Mouse (Mus musculus) heart, adult 8-10 months (tissue): ENCODE data around the gene Ap2b1. TPM values are rescaled to one million over a fixed set of nuclear protein-coding genes. Genes with fewer than 3 reads are reported as not detected.

ENCODE experiments used
- DNase-seq: peaks from one replicate; pipeline ENCODE4 v3.0.0; 2022; ENCODE audit warnings: low spot score
- total RNA-seq, 4 experiments: library from RNA; stranded (reverse); gene quantifications; 2 replicates each; pipeline ENCODE4 v1.2.4; 2022

Gene Ap2b1
- total RNA-seq, 4 experiments from 2014 or later = 34.1 to 46.5 (median 36.9) TPM

DNA sequence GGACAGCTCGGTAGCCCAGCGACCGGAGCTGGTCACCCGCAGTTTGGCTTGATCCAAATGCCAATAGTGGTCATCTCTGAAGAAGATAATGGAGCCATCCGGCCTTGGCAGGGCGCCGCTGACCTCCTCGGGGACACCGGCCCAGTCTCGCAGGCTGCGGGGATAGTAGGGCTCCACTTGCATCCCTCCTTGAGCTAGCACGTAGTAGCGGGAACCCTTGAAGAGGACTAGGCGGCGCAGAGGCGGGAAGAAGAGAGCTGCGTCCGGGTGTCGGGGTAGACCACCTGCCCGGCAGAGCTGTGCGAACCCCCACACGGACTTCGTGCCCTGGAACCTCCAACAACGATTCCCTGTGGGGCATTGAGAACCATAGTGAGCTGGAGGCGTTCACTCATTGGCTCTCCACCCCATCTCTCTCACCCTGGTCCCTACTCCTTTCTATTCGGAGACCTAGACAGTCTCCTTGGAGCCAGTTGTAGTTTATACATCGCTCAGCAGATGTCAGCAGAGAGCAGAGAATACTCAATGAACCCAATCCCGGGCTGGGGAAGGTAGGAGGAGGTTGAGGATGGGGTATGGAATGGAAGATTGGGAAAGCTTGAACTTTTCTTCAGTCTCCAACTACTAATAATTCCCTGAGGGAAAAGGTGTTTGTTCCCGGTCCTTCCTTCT is 143.9 kb downstream of the Ap2b1 start:
- peak; percentile 88 for DNase-seq

DNA sequence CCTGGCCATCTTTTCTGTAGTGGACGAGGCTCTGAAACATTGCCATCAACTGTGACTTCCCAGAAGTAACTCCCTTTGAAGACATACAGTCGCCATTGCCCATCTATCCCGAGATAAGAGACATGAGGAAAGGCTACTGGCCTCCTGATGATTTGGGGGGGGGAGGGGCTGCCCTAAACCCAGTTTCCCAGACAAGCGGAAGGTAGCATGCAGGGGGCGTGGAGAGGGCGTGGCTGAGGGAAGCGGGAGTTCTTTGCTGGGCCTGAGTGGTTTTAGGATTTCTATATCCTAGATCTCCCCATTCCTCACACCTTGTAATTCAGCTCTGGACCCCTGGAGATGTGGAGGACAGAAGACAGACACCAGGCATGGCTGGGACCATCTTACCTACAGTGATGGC is 145.0 kb downstream of the Ap2b1 start:
- DNase-seq = no peak

DNA sequence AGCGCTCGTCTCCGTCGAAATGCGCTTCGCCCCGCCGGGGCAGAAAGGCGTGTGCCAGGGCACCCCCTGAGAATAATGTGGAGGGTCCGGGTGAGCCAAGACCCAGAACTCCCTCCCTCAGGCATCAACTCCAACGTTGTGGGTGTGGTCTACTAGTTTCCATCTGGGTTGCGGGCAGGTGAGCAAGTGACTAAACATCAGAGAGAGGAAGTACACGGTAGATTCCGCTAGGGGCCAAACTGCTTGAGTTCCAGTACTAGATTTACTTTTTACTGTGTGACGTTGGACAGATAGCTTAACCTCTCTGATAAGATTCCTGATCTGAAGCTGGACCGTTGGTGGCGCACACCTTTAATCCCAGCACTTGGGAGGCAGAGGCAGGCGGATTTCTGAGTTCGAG is 146.2 kb downstream of the Ap2b1 start:
- DNase-seq = no peak

DNA sequence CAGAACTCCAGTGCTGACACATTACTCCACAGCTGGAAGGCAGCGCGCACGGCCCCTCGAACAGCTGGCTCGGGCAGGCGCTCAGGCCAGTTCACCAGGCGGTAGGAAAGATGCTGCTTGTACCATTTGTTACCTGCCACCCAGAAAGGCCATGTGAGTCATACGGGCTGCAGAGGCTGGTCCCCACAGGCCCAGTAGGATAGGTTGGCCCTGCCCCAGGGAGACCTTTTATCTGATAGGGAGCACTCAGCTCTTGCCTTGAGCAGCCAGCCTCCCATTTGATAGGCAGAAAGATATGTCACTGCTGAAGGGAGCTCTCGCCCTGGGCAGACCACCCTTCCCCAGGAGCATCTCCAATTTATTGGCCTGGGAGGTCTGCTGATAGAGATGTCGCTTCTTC is 148.8 kb downstream of the Ap2b1 start:
- no peak for DNase-seq

DNA sequence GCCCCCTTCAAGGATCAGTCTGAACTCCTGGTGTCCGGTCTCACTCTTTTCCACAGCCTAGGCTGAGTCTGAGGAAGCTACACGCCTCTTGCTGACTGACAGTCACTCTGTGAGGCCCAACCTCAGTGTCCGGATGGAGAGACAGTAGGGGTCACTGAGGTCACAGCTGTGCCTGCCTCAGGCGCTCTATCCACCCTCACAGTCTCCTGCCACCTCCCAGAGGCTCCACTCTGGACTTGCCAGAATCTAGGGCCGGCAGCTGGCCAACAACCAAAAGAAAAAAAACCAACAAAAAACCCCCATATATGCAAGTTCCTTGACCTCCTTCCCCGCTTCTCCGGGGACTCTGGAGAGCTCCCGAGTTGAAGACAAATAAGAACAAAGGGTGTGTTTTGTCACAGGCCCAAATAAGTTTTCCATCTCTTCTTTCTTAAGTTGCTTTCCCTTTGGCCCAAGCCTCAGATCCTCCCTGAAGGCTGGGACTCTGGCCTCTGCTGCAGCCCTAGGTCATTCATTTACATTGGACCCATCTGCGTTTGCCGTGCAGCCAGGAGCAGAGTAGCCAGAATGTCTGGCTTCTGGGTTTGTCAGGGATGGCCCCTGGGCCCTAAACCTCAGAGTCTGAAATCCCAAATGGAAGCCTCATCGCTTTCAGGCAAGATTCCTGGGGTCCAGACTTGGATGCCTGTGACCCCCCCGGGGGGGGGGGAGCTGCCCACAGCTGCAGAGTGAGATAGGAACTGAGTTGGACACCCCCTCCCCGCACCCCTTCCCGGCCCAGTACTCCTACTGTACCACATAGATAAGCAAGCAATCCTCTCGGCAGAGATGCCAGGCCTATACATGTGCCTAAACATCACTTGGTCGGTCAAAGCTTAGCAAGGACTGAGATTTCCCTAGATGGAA is 149.4 kb downstream of the Ap2b1 start:
- peak; percentile 57 for DNase-seq

DNA sequence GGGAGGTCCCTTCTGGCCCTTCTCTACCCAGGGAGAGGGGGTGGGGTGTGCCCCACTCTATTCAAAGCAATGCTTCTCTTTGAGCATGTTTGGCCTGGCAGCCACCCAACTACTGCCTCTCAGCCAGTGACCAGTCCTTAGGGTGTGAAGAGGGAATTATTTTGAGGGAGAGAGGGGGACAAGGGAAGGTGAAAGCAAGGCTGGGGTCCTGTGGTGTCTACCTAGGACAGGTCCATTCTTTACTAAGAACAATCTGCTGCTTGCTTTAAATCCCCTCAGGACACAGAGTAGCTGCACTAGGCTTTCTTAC is 150.1 kb downstream of the Ap2b1 start:
- DNase-seq = no peak

DNA sequence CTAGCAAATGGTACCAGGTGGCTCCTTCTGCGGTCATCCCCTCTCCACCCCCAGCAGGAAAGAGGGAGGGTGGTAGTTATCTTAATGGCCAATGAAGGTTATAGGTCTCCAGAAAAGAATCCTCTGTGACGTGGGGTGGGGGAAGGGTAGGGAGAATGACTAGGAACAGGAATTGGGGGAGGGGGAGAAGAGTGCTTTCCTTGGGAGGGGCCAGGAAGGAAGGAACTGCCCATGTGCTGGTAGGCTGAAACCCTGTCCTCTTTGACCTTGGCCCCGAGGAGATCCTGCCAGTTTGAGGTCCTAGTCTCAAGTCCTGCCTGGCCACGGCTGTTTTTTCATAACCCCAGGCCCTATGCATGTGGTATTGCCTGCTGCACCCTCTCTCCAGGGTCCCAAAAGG is 150.5 kb downstream of the Ap2b1 start:
- DNase-seq = no peak

DNA sequence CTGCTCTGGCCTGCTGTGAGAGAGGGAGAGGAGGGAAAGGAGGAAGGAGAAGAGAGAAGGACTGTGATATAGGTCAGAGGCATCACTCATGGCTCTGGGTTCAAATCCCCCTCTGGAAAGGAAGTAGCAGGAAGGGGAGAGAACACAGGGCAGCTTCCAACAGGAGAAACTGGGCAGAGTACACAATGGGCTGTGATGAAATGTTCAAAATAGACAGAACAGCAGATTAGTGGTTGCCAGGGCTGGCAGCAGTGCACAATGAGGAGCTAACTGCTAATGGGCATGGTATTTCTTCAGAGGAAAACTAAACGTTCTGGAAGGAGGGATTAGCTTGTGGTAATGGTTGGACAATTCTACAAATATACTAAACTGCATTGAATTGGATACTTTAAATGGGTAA is 151.7 kb downstream of the Ap2b1 start:
- no peak for DNase-seq

DNA sequence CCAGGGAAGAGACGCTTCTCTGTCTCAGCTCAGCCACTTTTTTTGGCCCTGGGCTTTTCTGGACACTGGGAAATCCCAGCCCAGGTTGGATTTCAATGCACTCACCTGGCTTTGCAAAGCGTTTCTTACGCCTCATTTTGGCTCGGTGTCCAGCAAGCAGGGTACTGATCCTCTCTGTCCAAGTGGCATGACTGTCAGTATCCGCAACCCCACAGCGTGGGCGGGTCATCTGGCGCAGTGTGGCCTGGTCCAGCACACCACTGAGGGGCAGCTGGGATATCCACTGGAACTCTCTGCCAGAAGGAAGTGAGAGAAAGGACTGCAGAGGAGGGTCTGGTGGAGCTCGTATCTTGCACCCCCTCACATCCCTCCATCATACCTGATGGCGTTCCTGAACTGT is 152.5 kb downstream of the Ap2b1 start:
- no peak for DNase-seq

DNA sequence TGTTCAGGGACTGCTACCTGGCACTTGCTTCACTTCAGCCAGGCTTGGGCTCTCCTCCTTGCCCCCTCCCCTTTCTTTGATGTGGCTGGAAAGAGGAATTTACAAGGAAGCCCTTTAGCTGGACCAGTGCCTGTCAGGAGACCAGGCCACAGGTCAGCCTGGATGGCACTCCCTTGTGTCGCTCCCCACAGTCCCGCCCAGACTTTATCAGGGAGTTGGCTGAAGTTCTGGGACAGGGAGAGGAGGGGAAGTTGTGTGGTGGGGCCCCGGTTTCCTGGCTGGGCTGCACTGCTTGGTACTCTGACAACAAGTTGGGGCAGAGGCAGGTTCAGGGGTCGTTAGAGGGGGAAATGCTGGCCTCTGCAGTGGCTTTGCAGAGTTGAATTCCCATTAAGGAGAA is 155.7 kb downstream of the Ap2b1 start:
- DNase-seq = peak; percentile 39

Other genes with a start within 250 kb of the Ap2b1 start
- gene Slfn2, start 233.9 kb upstream of the Ap2b1 start, total RNA-seq = 1 to 10 TPM; 1.8 to 4.6 (median 2.3) TPM
- gene Slfn1, start 182.2 kb upstream of the Ap2b1 start, total RNA-seq = under 1 TPM in 3 of 4 experiments, not detected in 1; 0.12 to 0.66 (median 0.14) TPM
- gene Slfn4, start 123.8 kb upstream of the Ap2b1 start, total RNA-seq = under 1 TPM; 0.08 to 0.72 (median 0.09) TPM
- 1 to 10 TPM; 1.9 to 2.8 (median 2.2) TPM for gene Slfn3, start 107.7 kb upstream of the Ap2b1 start, total RNA-seq
- gene Slfn14, start 12.3 kb upstream of the Ap2b1 start, total RNA-seq = not detected
- 10 to 100 TPM in 2 of 4 experiments, 1 to 10 TPM in 2; 8.8 to 13.9 (median 9.7) TPM for gene Pex12, start 3.6 kb downstream of the Ap2b1 start, total RNA-seq
- 10 to 100 TPM; 67.6 to 90.2 (median 81.9) TPM for gene Rasl10b, start 110.1 kb downstream of the Ap2b1 start, total RNA-seq
- not detected for gene Gas2l2, start 130.4 kb downstream of the Ap2b1 start, total RNA-seq
- gene 1700020L24Rik, start 138.7 kb downstream of the Ap2b1 start, total RNA-seq = not detected
- gene Mmp28, start 164.0 kb downstream of the Ap2b1 start, total RNA-seq = 1 to 10 TPM; 2.4 to 5.4 (median 3.6) TPM
- 10 to 100 TPM; 35.5 to 42.1 (median 38.4) TPM for gene Taf15, start 174.1 kb downstream of the Ap2b1 start, total RNA-seq
- gene Heatr9, start 223.2 kb downstream of the Ap2b1 start, total RNA-seq = not detected
- gene Ccl5, start 231.5 kb downstream of the Ap2b1 start, total RNA-seq = 1 to 10 TPM in 1 of 4 experiments, under 1 TPM in 1, not detected in 2; 0.76 to 1.1 TPM